Comparison of ENCODE assay signal across 16 mouse cellular contexts in genomic region chr8:57403640-57404180, GRCm38 (mm10). TPM values are rescaled to one million over a fixed set of nuclear protein-coding genes. Genes with fewer than 3 reads are reported as not detected.
DNase-seq lines count a peak whose midpoint lies in the region; ATAC-seq and TF ChIP-seq lines count a peak whose summit lies in the region.
"Had no signal": no experiment of that assay in that cellular context is flagged by ENCODE, and none has a peak within 500 bp of the region (broad histone marks: within the 10 kb centered on the region; RNA-seq: fewer than 3 reads in every experiment).

No protein-coding gene starts in this region.

- 89% methylated on average over 11 of the region's 11 CpGs for WGBS in kidney, postnatal 0 days
- 87% methylated on average over 11 of the region's 11 CpGs for WGBS in stomach, postnatal 0 days

- no peaks in the 10 kb centered on the region for H3K36me3 ChIP-seq in kidney, postnatal 0 days (ENCODE audit: insufficient read depth, low read length)
- no peaks in the 10 kb centered on the region for H3K36me3 ChIP-seq in stomach, postnatal 0 days (ENCODE audit: control insufficient read depth, insufficient read depth, low read length)
- H3K36me3 ChIP-seq: embryonic facial prominence, embryonic 10.5 days; limb, embryonic 15.5 days had no signal

- H3K27ac ChIP-seq in kidney, postnatal 0 days = no peak overlapping the region
- no peak overlapping the region for H3K27ac ChIP-seq in stomach, postnatal 0 days (replicated peaks)
- H3K27ac ChIP-seq: embryonic facial prominence, embryonic 10.5 days; hindbrain, postnatal 0 days; limb, embryonic 15.5 days had no signal

- no peak for TF ChIP-seq EP300 in stomach, postnatal 0 days (optimal IDR thresholded peaks at IDR 0.05)

- peak; percentile 35; the same call in 1 of the 2 replicates for TF ChIP-seq CTCF in kidney, postnatal 0 days (IDR thresholded peaks at IDR 0.05; ENCODE audit: low read depth)
- TF ChIP-seq CTCF in stomach, postnatal 0 days (IDR thresholded peaks at IDR 0.05; ENCODE audit: low read depth) = peak; percentile 35; the same call in 1 of the 2 replicates

- H3K4me1 ChIP-seq in kidney, postnatal 0 days (replicated peaks; ENCODE audit: insufficient read depth, low read length) = no peaks in the 10 kb centered on the region
- no peaks in the 10 kb centered on the region for H3K4me1 ChIP-seq in stomach, postnatal 0 days (replicated peaks; ENCODE audit: control insufficient read depth, insufficient read depth)
- H3K4me1 ChIP-seq: limb, embryonic 15.5 days had no signal

- H3K4me3 ChIP-seq in kidney, postnatal 0 days (replicated peaks; ENCODE audit: low read depth, low read length) = no peak overlapping the region
- H3K4me3 ChIP-seq in stomach, postnatal 0 days (ENCODE audit: low read depth, low read length) = no peak overlapping the region
- H3K4me3 ChIP-seq: embryonic facial prominence, embryonic 10.5 days; limb, embryonic 15.5 days; myocyte had no signal

- H3K9ac ChIP-seq in kidney, postnatal 0 days (ENCODE audit: low read depth, low read length) = no peak overlapping the region
- H3K9ac ChIP-seq in stomach, postnatal 0 days (ENCODE audit: low read length) = no peak overlapping the region
- H3K9ac ChIP-seq: limb, embryonic 15.5 days; lung, embryonic 14.5 days had no signal

- ATAC-seq in kidney, postnatal 0 days (replicated peaks; ENCODE audit: low FRiP score, low read depth) = no peak
- ATAC-seq in stomach, postnatal 0 days (ENCODE audit: low FRiP score, low TSS enrichment) = no peak
- ATAC-seq: hindbrain, postnatal 0 days had no signal

- H3K4me2 ChIP-seq in kidney, postnatal 0 days (ENCODE audit: low read length) = no peak overlapping the region
- no peak overlapping the region for H3K4me2 ChIP-seq in stomach, postnatal 0 days (replicated peaks; ENCODE audit: low read depth)
- H3K4me2 ChIP-seq: limb, embryonic 15.5 days; lung, embryonic 14.5 days had no signal

- no peaks in the 10 kb centered on the region for H3K9me3 ChIP-seq in kidney, postnatal 0 days (replicated peaks; ENCODE audit: low read length)
- no peaks in the 10 kb centered on the region for H3K9me3 ChIP-seq in stomach, postnatal 0 days (ENCODE audit: control insufficient read depth, low read length)
- H3K9me3 ChIP-seq: embryonic facial prominence, embryonic 10.5 days; limb, embryonic 15.5 days had no signal

- peak; percentile 26 for DNase-seq in embryo, embryonic 10 days (ENCODE audit: low spot score)
- DNase-seq in embryo, embryonic 11 days = no peak
- DNase-seq in kidney, postnatal 0 days (ENCODE audit: low spot score) = no peak
- no peak for DNase-seq in kidney, adult 9 months
- peak; percentile 26 for DNase-seq in thymus, postnatal 4 days
- no peak for DNase-seq in thymus, postnatal 36 days
- no peak for DNase-seq in stomach, postnatal 0 days (ENCODE audit: low spot score)
- DNase-seq in frontal cortex, postnatal 36 days (ENCODE audit: low spot score in 2 of 2) = no peak
- DNase-seq: cerebellum, adult 8-10 months; lung, embryonic 14.5 days; right cerebral cortex, postnatal 14 days had no signal

- H3K27me3 ChIP-seq in kidney, postnatal 0 days (ENCODE audit: insufficient read depth, low read length) = no peaks in the 10 kb centered on the region
- H3K27me3 ChIP-seq in stomach, postnatal 0 days (ENCODE audit: control insufficient read depth, insufficient read depth, low read length) = no peaks in the 10 kb centered on the region
- H3K27me3 ChIP-seq: limb, embryonic 15.5 days had no signal

RNA-seq across cellular contexts. Expression of gene Scrg1, which starts 52.0 kb away (rescaled TPM):
- not detected in 2 replicates for polyA plus RNA-seq in kidney, postnatal 0 days (2015; fragmentation: Nextera tagmentation; extraction: Ambion mirVana)
- polyA plus RNA-seq in stomach, postnatal 0 days (2015; fragmentation: Nextera tagmentation; extraction: Ambion mirVana) = 0.65 and 0.98 TPM in 2 replicates
- polyA plus RNA-seq: gonadal fat pad, adult 2 months; myocyte had no signal

Comparison
In these comparisons a context has a peak if more than half of its experiments do, and no peak if none do; other contexts are left out.
1. DNase-seq: peak in embryo, embryonic 10 days (single experiment) and thymus, postnatal 4 days (single experiment); none in embryo, embryonic 11 days (single experiment), kidney, postnatal 0 days (single experiment), kidney, adult 9 months (single experiment), thymus, postnatal 36 days (0 of 2), stomach, postnatal 0 days (single experiment) and frontal cortex, postnatal 36 days (0 of 2).